Mouse (Mus musculus): ENCODE measurements around the gene Lpp. TPM values are rescaled to one million over a fixed set of nuclear protein-coding genes. Genes with fewer than 3 reads are reported as not detected.

Lpp gene
- polyA plus RNA-seq, 1 experiment from 2014 or later: 10.9 TPM

GRCm38 (mm10) chr16:24915470-24915869 is 522.2 kb downstream of the Lpp start:
- Histone ChIP-seq H3K4me3 (ENCODE audit: low read length) (no peak overlapping the region), H3K9me3 (ENCODE audit: control insufficient read depth, low read length) (no peaks in the 10 kb centered on the region), H3K4me1 (ENCODE audit: control insufficient read depth, insufficient read depth, low read depth, low read length) (peaks cover 5% of the 10 kb centered on the region; the same call in 1 of the 2 replicates), H3K9ac (ENCODE audit: low read depth, low read length) (no peak overlapping the region), H3K4me2 (ENCODE audit: low read length) (no peak overlapping the region), H3K36me3 (ENCODE audit: control insufficient read depth, insufficient read depth, low read length) (no peaks in the 10 kb centered on the region), H3K27me3 (replicated peaks; ENCODE audit: control insufficient read depth, insufficient read depth, low read length) (no peaks in the 10 kb centered on the region), H3K27ac (ENCODE audit: low read depth, low read length) (no peak overlapping the region)
- no peak for ATAC-seq
- 95% methylated on average over 4 of the region's 4 CpGs for WGBS

- WGBS: 41% methylated on average over 11 of the region's 11 CpGs
- no peaks in the 10 kb centered on the region for H3K9me3 ChIP-seq (ENCODE audit: control insufficient read depth, low read length)
- no peak overlapping the region for H3K27ac ChIP-seq (ENCODE audit: low read depth, low read length)
- no peaks in the 10 kb centered on the region for H3K27me3 ChIP-seq (replicated peaks; ENCODE audit: control insufficient read depth, insufficient read depth, low read length)
- no peak overlapping the region for H3K9ac ChIP-seq (ENCODE audit: low read depth, low read length)
- no peaks in the 10 kb centered on the region for H3K4me1 ChIP-seq (ENCODE audit: control insufficient read depth, insufficient read depth, low read depth, low read length)
- H3K36me3 ChIP-seq (ENCODE audit: control insufficient read depth, insufficient read depth, low read length): no peaks in the 10 kb centered on the region
- no peak for ATAC-seq
- peak overlapping the region; percentile 29 for H3K4me2 ChIP-seq (ENCODE audit: low read length)
- H3K4me3 ChIP-seq (ENCODE audit: low read length): no peak overlapping the region
These were observed 526.2 kb downstream of the Lpp start for GRCm38 (mm10) chr16:24919349-24920012.

- H3K4me1 ChIP-seq (ENCODE audit: control insufficient read depth, insufficient read depth, low read depth, low read length): peaks cover 3% of the 10 kb centered on the region; the same call in 1 of the 2 replicates
- H3K27me3 ChIP-seq (replicated peaks; ENCODE audit: control insufficient read depth, insufficient read depth, low read length): no peaks in the 10 kb centered on the region
- H3K9ac ChIP-seq (ENCODE audit: low read depth, low read length): no peak overlapping the region
- ATAC-seq: no peak
- no peaks in the 10 kb centered on the region for H3K36me3 ChIP-seq (ENCODE audit: control insufficient read depth, insufficient read depth, low read length)
- H3K9me3 ChIP-seq (ENCODE audit: control insufficient read depth, low read length): no peaks in the 10 kb centered on the region
- H3K4me3 ChIP-seq (ENCODE audit: low read length): no peak overlapping the region
- no peak overlapping the region for H3K4me2 ChIP-seq (ENCODE audit: low read length)
- no peak overlapping the region for H3K27ac ChIP-seq (ENCODE audit: low read depth, low read length)
These were observed 536.8 kb downstream of the Lpp start for GRCm38 (mm10) chr16:24930070-24930469.

- no peaks in the 10 kb centered on the region for H3K27me3 ChIP-seq (replicated peaks; ENCODE audit: control insufficient read depth, insufficient read depth, low read length)
- H3K36me3 ChIP-seq (ENCODE audit: control insufficient read depth, insufficient read depth, low read length): no peaks in the 10 kb centered on the region
- ATAC-seq: peak; percentile 78
- H3K9ac ChIP-seq (ENCODE audit: low read depth, low read length): no peak overlapping the region
- H3K27ac ChIP-seq (ENCODE audit: low read depth, low read length): no peak overlapping the region
- H3K9me3 ChIP-seq (ENCODE audit: control insufficient read depth, low read length): no peaks in the 10 kb centered on the region
- H3K4me2 ChIP-seq (ENCODE audit: low read length): no peak overlapping the region
- 69% methylated on average over 5 of the region's 5 CpGs for WGBS
- no peak overlapping the region for H3K4me3 ChIP-seq (ENCODE audit: low read length)
- peaks cover 3% of the 10 kb centered on the region; the same call in 1 of the 2 replicates for H3K4me1 ChIP-seq (ENCODE audit: control insufficient read depth, insufficient read depth, low read depth, low read length)
These were observed 537.3 kb downstream of the Lpp start for GRCm38 (mm10) chr16:24930621-24931020.

- Histone ChIP-seq H3K4me2 (ENCODE audit: low read length) (no peak overlapping the region), H3K27me3 (replicated peaks; ENCODE audit: control insufficient read depth, insufficient read depth, low read length) (no peaks in the 10 kb centered on the region), H3K36me3 (ENCODE audit: control insufficient read depth, insufficient read depth, low read length) (no peaks in the 10 kb centered on the region), H3K27ac (ENCODE audit: low read depth, low read length) (no peak overlapping the region), H3K4me3 (ENCODE audit: low read length) (no peak overlapping the region), H3K9me3 (ENCODE audit: control insufficient read depth, low read length) (no peaks in the 10 kb centered on the region), H3K9ac (ENCODE audit: low read depth, low read length) (no peak overlapping the region), H3K4me1 (ENCODE audit: control insufficient read depth, insufficient read depth, low read depth, low read length) (peaks cover 3% of the 10 kb centered on the region; the same call in 1 of the 2 replicates)
- ATAC-seq: no peak
- WGBS: 58% methylated on average over 3 of the region's 3 CpGs
These were observed 539.5 kb downstream of the Lpp start for GRCm38 (mm10) chr16:24932816-24933215.

- Histone ChIP-seq H3K27ac (ENCODE audit: low read depth, low read length) (no peak overlapping the region), H3K4me3 (ENCODE audit: low read length) (no peak overlapping the region), H3K9me3 (ENCODE audit: control insufficient read depth, low read length) (no peaks in the 10 kb centered on the region), H3K9ac (ENCODE audit: low read depth, low read length) (no peak overlapping the region), H3K4me2 (ENCODE audit: low read length) (no peak overlapping the region), H3K36me3 (ENCODE audit: control insufficient read depth, insufficient read depth, low read length) (no peaks in the 10 kb centered on the region), H3K4me1 (ENCODE audit: control insufficient read depth, insufficient read depth, low read depth, low read length) (peaks cover 3% of the 10 kb centered on the region; the same call in 1 of the 2 replicates), H3K27me3 (replicated peaks; ENCODE audit: control insufficient read depth, insufficient read depth, low read length) (no peaks in the 10 kb centered on the region)
- 75% methylated on average over 4 of the region's 4 CpGs for WGBS
- no peak for ATAC-seq
These were observed 540.4 kb downstream of the Lpp start for GRCm38 (mm10) chr16:24933691-24934090.

- peaks cover 3% of the 10 kb centered on the region; the same call in 1 of the 2 replicates for H3K4me1 ChIP-seq (ENCODE audit: control insufficient read depth, insufficient read depth, low read depth, low read length)
- H3K4me3 ChIP-seq (ENCODE audit: low read length): no peak overlapping the region
- H3K27ac ChIP-seq (ENCODE audit: low read depth, low read length): no peak overlapping the region
- peak; percentile 70 for ATAC-seq
- 31% methylated on average over 9 of the region's 9 CpGs for whole genome bisulfite sequencing
- no peaks in the 10 kb centered on the region for H3K27me3 ChIP-seq (replicated peaks; ENCODE audit: control insufficient read depth, insufficient read depth, low read length)
- H3K4me2 ChIP-seq (ENCODE audit: low read length): no peak overlapping the region
- no peaks in the 10 kb centered on the region for H3K9me3 ChIP-seq (ENCODE audit: control insufficient read depth, low read length)
- no peak overlapping the region for H3K9ac ChIP-seq (ENCODE audit: low read depth, low read length)
- H3K36me3 ChIP-seq (ENCODE audit: control insufficient read depth, insufficient read depth, low read length): no peaks in the 10 kb centered on the region
These were observed 548.2 kb downstream of the Lpp start for GRCm38 (mm10) chr16:24941306-24942160.

GRCm38 (mm10) chr16:24943486-24944261 is 550.4 kb downstream of the Lpp start:
- Histone ChIP-seq H3K9me3 (ENCODE audit: control insufficient read depth, low read length) (no peaks in the 10 kb centered on the region), H3K4me3 (ENCODE audit: low read length) (no peak overlapping the region), H3K4me2 (ENCODE audit: low read length) (no peak overlapping the region), H3K36me3 (ENCODE audit: control insufficient read depth, insufficient read depth, low read length) (no peaks in the 10 kb centered on the region), H3K4me1 (ENCODE audit: control insufficient read depth, insufficient read depth, low read depth, low read length) (peaks cover 3% of the 10 kb centered on the region; the same call in 1 of the 2 replicates), H3K27ac (ENCODE audit: low read depth, low read length) (no peak overlapping the region), H3K27me3 (replicated peaks; ENCODE audit: control insufficient read depth, insufficient read depth, low read length) (no peaks in the 10 kb centered on the region), H3K9ac (ENCODE audit: low read depth, low read length) (no peak overlapping the region)
- no peak for ATAC-seq
- 31% methylated on average over 6 of the region's 6 CpGs for WGBS

- Histone ChIP-seq H3K9me3 (ENCODE audit: control insufficient read depth, low read length) (no peaks in the 10 kb centered on the region), H3K9ac (ENCODE audit: low read depth, low read length) (no peak overlapping the region), H3K27ac (ENCODE audit: low read depth, low read length) (no peak overlapping the region), H3K4me1 (ENCODE audit: control insufficient read depth, insufficient read depth, low read depth, low read length) (peaks cover 2% of the 10 kb centered on the region), H3K4me3 (ENCODE audit: low read length) (no peak overlapping the region), H3K4me2 (ENCODE audit: low read length) (no peak overlapping the region), H3K27me3 (replicated peaks; ENCODE audit: control insufficient read depth, insufficient read depth, low read length) (no peaks in the 10 kb centered on the region), H3K36me3 (ENCODE audit: control insufficient read depth, insufficient read depth, low read length) (no peaks in the 10 kb centered on the region)
- no peak for ATAC-seq
- WGBS: 84% methylated on average over 1 of the region's 1 CpGs
These were observed 553.0 kb downstream of the Lpp start for GRCm38 (mm10) chr16:24946356-24946755.
